In the genomic region with DNA sequence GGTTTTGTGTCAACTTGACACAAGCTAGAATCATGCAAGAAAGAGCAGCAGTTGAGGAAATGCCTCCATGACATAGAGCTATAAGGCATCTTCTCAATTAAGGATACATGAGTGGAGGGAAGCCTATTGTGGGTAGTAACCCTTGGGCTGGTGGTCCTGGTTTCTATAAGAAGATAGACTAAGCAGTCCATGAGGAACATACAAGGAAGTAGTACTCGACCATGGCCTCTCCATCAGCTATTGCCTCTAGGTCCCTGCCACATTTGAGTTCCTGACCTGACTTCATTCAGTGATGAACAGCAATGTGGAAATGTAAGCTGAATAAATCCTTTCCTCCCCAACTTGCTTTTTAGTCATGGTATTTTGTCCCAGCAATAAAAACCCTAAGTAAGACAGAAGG, we compare ENCODE assay signal across 27 mouse cellular contexts. TPM values are rescaled to one million over a fixed set of nuclear protein-coding genes. Genes with fewer than 3 reads are reported as not detected.
A peak's percentile ranks its signal among the peaks of the same experiment; 100 is the strongest.
DNase-seq lines count a peak whose midpoint lies in the region; ATAC-seq lines count a peak whose summit lies in the region.
"Had no signal": no experiment of that assay in that cellular context is flagged by ENCODE, and none has a peak within 500 bp of the region (broad histone marks: within the 10 kb centered on the region; RNA-seq: fewer than 3 reads in every experiment).

No protein-coding gene starts in this region.

- H3K27ac ChIP-seq in hindbrain, embryonic 12.5 days: no peak overlapping the region
- no peak overlapping the region for H3K27ac ChIP-seq in hindbrain, embryonic 16.5 days (ENCODE audit: low read depth, low read length)
- no peak overlapping the region for H3K27ac ChIP-seq in midbrain, embryonic 11.5 days (ENCODE audit: low read depth, low read length)
- H3K27ac ChIP-seq in midbrain, embryonic 13.5 days: no peak overlapping the region
- no peak overlapping the region for H3K27ac ChIP-seq in limb, embryonic 13.5 days
- H3K27ac ChIP-seq: embryonic facial prominence, embryonic 13.5 days; kidney, embryonic 15.5 days; limb, embryonic 15.5 days; liver, embryonic 14.5 days had no signal

- H3K4me2 ChIP-seq in hindbrain, embryonic 12.5 days (replicated peaks): no peak overlapping the region
- H3K4me2 ChIP-seq in hindbrain, embryonic 16.5 days (ENCODE audit: low read length): no peak overlapping the region
- H3K4me2 ChIP-seq in midbrain, embryonic 11.5 days: no peak overlapping the region
- H3K4me2 ChIP-seq in midbrain, embryonic 13.5 days (replicated peaks): no peak overlapping the region
- no peak overlapping the region for H3K4me2 ChIP-seq in limb, embryonic 13.5 days (replicated peaks)
- H3K4me2 ChIP-seq: embryonic facial prominence, embryonic 13.5 days; heart, embryonic 12.5 days; kidney, embryonic 15.5 days; limb, embryonic 15.5 days; lung, embryonic 14.5 days had no signal

- H3K27me3 ChIP-seq in hindbrain, embryonic 12.5 days: no peaks in the 10 kb centered on the region
- no peaks in the 10 kb centered on the region for H3K27me3 ChIP-seq in hindbrain, embryonic 16.5 days (replicated peaks; ENCODE audit: control insufficient read depth, insufficient read depth, low read length)
- H3K27me3 ChIP-seq in midbrain, embryonic 11.5 days (ENCODE audit: control insufficient read depth, insufficient read depth, low read length): no peaks in the 10 kb centered on the region
- H3K27me3 ChIP-seq in midbrain, embryonic 13.5 days: no peaks in the 10 kb centered on the region
- H3K27me3 ChIP-seq in limb, embryonic 13.5 days: no peaks in the 10 kb centered on the region
- H3K27me3 ChIP-seq: embryonic facial prominence, embryonic 13.5 days; heart, embryonic 12.5 days; kidney, embryonic 15.5 days; limb, embryonic 15.5 days had no signal

- H3K4me3 ChIP-seq in hindbrain, embryonic 12.5 days: no peak overlapping the region
- no peak overlapping the region for H3K4me3 ChIP-seq in hindbrain, embryonic 16.5 days (ENCODE audit: low read length)
- no peak overlapping the region for H3K4me3 ChIP-seq in midbrain, embryonic 11.5 days (ENCODE audit: low read depth, low read length)
- H3K4me3 ChIP-seq in midbrain, embryonic 13.5 days (replicated peaks): no peak overlapping the region
- no peak overlapping the region for H3K4me3 ChIP-seq in limb, embryonic 13.5 days
- H3K4me3 ChIP-seq: embryonic facial prominence, embryonic 13.5 days; erythroblast, embryonic 14.5 days; heart, embryonic 12.5 days; kidney, embryonic 15.5 days; limb, embryonic 15.5 days had no signal

- WGBS in hindbrain, embryonic 12.5 days: 74% methylated on average over 1 of the region's 1 CpGs
- WGBS in hindbrain, embryonic 16.5 days: 76% methylated on average over 1 of the region's 1 CpGs
- WGBS in midbrain, embryonic 11.5 days: 74% methylated on average over 1 of the region's 1 CpGs
- 80% methylated on average over 1 of the region's 1 CpGs for WGBS in midbrain, embryonic 13.5 days
- 67% methylated on average over 1 of the region's 1 CpGs for WGBS in limb, embryonic 13.5 days

- no peaks in the 10 kb centered on the region for H3K36me3 ChIP-seq in hindbrain, embryonic 12.5 days
- H3K36me3 ChIP-seq in hindbrain, embryonic 16.5 days (ENCODE audit: control insufficient read depth, insufficient read depth, low read length): no peaks in the 10 kb centered on the region
- no peaks in the 10 kb centered on the region for H3K36me3 ChIP-seq in midbrain, embryonic 11.5 days (ENCODE audit: control insufficient read depth, insufficient read depth, low read length)
- no peaks in the 10 kb centered on the region for H3K36me3 ChIP-seq in midbrain, embryonic 13.5 days
- H3K36me3 ChIP-seq in limb, embryonic 13.5 days: no peaks in the 10 kb centered on the region
- H3K36me3 ChIP-seq: embryonic facial prominence, embryonic 13.5 days; heart, embryonic 12.5 days; kidney, embryonic 15.5 days; limb, embryonic 15.5 days had no signal

- no peaks in the 10 kb centered on the region for H3K9me3 ChIP-seq in hindbrain, embryonic 12.5 days (replicated peaks)
- no peaks in the 10 kb centered on the region for H3K9me3 ChIP-seq in hindbrain, embryonic 16.5 days (ENCODE audit: control insufficient read depth, low read length)
- H3K9me3 ChIP-seq in midbrain, embryonic 11.5 days (ENCODE audit: control insufficient read depth, low read length): no peaks in the 10 kb centered on the region
- no peaks in the 10 kb centered on the region for H3K9me3 ChIP-seq in midbrain, embryonic 13.5 days
- no peaks in the 10 kb centered on the region for H3K9me3 ChIP-seq in limb, embryonic 13.5 days
- H3K9me3 ChIP-seq: embryonic facial prominence, embryonic 13.5 days; heart, embryonic 12.5 days; kidney, embryonic 15.5 days; limb, embryonic 15.5 days had no signal

- H3K4me1 ChIP-seq in hindbrain, embryonic 12.5 days: no peaks in the 10 kb centered on the region
- H3K4me1 ChIP-seq in hindbrain, embryonic 16.5 days (ENCODE audit: control insufficient read depth, insufficient read depth, low read depth, low read length): no peaks in the 10 kb centered on the region
- no peaks in the 10 kb centered on the region for H3K4me1 ChIP-seq in midbrain, embryonic 11.5 days (ENCODE audit: control insufficient read depth, insufficient read depth, low read length)
- no peaks in the 10 kb centered on the region for H3K4me1 ChIP-seq in midbrain, embryonic 13.5 days (replicated peaks)
- H3K4me1 ChIP-seq in limb, embryonic 13.5 days: no peaks in the 10 kb centered on the region
- H3K4me1 ChIP-seq: embryonic facial prominence, embryonic 13.5 days; heart, embryonic 12.5 days; kidney, embryonic 15.5 days; limb, embryonic 15.5 days had no signal

- peak; percentile 18 to 20 for DNase-seq in gastrocnemius, postnatal 4 days (ENCODE audit: low spot score in 2 of 2)
- DNase-seq in gastrocnemius, postnatal 25 days: no peak
- no peak for DNase-seq in midbrain, embryonic 11.5 days (ENCODE audit: low spot score, missing footprints)
- DNase-seq: adrenal gland, postnatal 14 days; cerebellum, adult 2 months; cerebellum, postnatal 36 days; embryo, embryonic 11 days; gastrocnemius, postnatal 14 days; heart, postnatal 36 days; kidney, postnatal 4 days; lung, embryonic 14.5 days; retina, postnatal 1 day; right cerebral cortex, postnatal 25 days; spleen, adult 18-20 months had no signal

- H3K9ac ChIP-seq in hindbrain, embryonic 12.5 days: no peak overlapping the region
- no peak overlapping the region for H3K9ac ChIP-seq in hindbrain, embryonic 16.5 days (ENCODE audit: low read depth, low read length)
- no peak overlapping the region for H3K9ac ChIP-seq in midbrain, embryonic 11.5 days (ENCODE audit: low read length)
- H3K9ac ChIP-seq in midbrain, embryonic 13.5 days (replicated peaks): no peak overlapping the region
- H3K9ac ChIP-seq in limb, embryonic 13.5 days: no peak overlapping the region
- H3K9ac ChIP-seq: embryonic facial prominence, embryonic 13.5 days; heart, embryonic 12.5 days; kidney, embryonic 15.5 days; limb, embryonic 15.5 days; liver, embryonic 14.5 days; lung, embryonic 14.5 days had no signal

- 0 out of 2 replicates have a peak, but pooled peaks have one; percentile 32 for ATAC-seq in hindbrain, embryonic 12.5 days (ENCODE audit: low FRiP score)
- ATAC-seq in hindbrain, embryonic 16.5 days: no peak
- peak; percentile 35; the same call in 1 of the 2 replicates for ATAC-seq in midbrain, embryonic 11.5 days (ENCODE audit: low FRiP score)
- ATAC-seq in midbrain, embryonic 13.5 days: no peak
- ATAC-seq in limb, embryonic 13.5 days (ENCODE audit: low FRiP score, low read depth): peak; percentile 32; the same call in 1 of the 2 replicates
- ATAC-seq: CD4-positive, CD25-positive, alpha-beta regulatory T cell, adult 4 months; forebrain, embryonic 16.5 days; inflammation-experienced regulatory T-cells, adult 6 months had no signal

RNA-seq across cellular contexts. Expression of a gene that starts 51.2 kb away (rescaled TPM):
- total RNA-seq in gastrocnemius, postnatal 4 days (2021): 10 to 100 TPM; 38.0 to 50.0 TPM
- total RNA-seq in gastrocnemius, postnatal 25 days (2021): 10 to 100 TPM; 23.0 to 29.8 TPM
- polyA plus RNA-seq in hindbrain, embryonic 12.5 days (2016; fragmentation: Nextera tagmentation; extraction: Ambion mirVana): 69.7 and 73.1 TPM in 2 replicates
- polyA plus RNA-seq in hindbrain, embryonic 16.5 days (2015; fragmentation: Nextera tagmentation; extraction: Ambion mirVana): 35.6 and 43.2 TPM in 2 replicates
- 83.3 and 86.8 TPM in 2 replicates for polyA plus RNA-seq in midbrain, embryonic 11.5 days (2014; fragmentation: Nextera tagmentation; extraction: Ambion mirVana)
- 86.4 and 100 TPM in 2 replicates for polyA plus RNA-seq in midbrain, embryonic 13.5 days (2015; fragmentation: Nextera tagmentation; extraction: Ambion mirVana)
- 45.8 and 50.1 TPM in 2 replicates for polyA plus RNA-seq in limb, embryonic 13.5 days (2015; fragmentation: Nextera tagmentation; extraction: Ambion mirVana)

Comparison
In these comparisons a context has a peak if more than half of its experiments do, and no peak if none do; other contexts are left out.
1. DNase-seq: peak in gastrocnemius, postnatal 4 days (2 of 2); none in gastrocnemius, postnatal 25 days (single experiment) and midbrain, embryonic 11.5 days (single experiment).
2. ATAC-seq: peak in hindbrain, embryonic 12.5 days (single experiment), midbrain, embryonic 11.5 days (single experiment) and limb, embryonic 13.5 days (single experiment); none in hindbrain, embryonic 16.5 days (single experiment) and midbrain, embryonic 13.5 days (single experiment).